Mouse (Mus musculus) gastrocnemius, postnatal 25 days (tissue): ENCODE data around the gene Clstn1. TPM values are rescaled to one million over a fixed set of nuclear protein-coding genes. Genes with fewer than 3 reads are reported as not detected.

Experiments used
- DNase-seq: peaks from one replicate; pipeline ENCODE4 v3.0.0; 2022
- long read RNA-seq, 2 experiments: library from polyadenylated mRNA; stranded (forward); transcript quantifications; one replicate each; pipeline ENCODE4 v2.0.0; 2021
- total RNA-seq, 2 experiments: library from RNA; stranded (reverse); gene quantifications; 1 replicate in 1 of 2; 2 replicates in 1 of 2; pipeline ENCODE4 v1.2.3; 2021

Clstn1 gene
- 10 to 100 TPM; 29.0 to 29.1 TPM for total RNA-seq
- long read RNA-seq, experiment 1, partial matches to known transcripts: 14 of 17 reads
- long read RNA-seq, experiment 1, other reads (novel, unspliced or antisense): 3 of 17 reads
- long read RNA-seq, experiment 2, partial matches to known transcripts: 4 of 15 reads
- long read RNA-seq, experiment 2, other reads (novel, unspliced or antisense): 9 of 15 reads

GRCm38 (mm10) chr4:149586044-149586782 lies at the start of gene Clstn1:
TSS of gene Clstn1 (plus strand) at chr4:149586468.
- peak; percentile 64 for DNase-seq

GRCm38 (mm10) chr4:149539441-149539840 lies 46.8 kb upstream of the Clstn1 start:
- DNase-seq: no peak

- DNase-seq: no peak
Measured at GRCm38 (mm10) chr4:149541935-149542334, 44.3 kb upstream of the Clstn1 start.

GRCm38 (mm10) chr4:149542431-149542830 lies 43.8 kb upstream of the Clstn1 start:
- no peak for DNase-seq

GRCm38 (mm10) chr4:149542927-149543553 lies 43.2 kb upstream of the Clstn1 start:
- peak; percentile 50 for DNase-seq

DNA sequence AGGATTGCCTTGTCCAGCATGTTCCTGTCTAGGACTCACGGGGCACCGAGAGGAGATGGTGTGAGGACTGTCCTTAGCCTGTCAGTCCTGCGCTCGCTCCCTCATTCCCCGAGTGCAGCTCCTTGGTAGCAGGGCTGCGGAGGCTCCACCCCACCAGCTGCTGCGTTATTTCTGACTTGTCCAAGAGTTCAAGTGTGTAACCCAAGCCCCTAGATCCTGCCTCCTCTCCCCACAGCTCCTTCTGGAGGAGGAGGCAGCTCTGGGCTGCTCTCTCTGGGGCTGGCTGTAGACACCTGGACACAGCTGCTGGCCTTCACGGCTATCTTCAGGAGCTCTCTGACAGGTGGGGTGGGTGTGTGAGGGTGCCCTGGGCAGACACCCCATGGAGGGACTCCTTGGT lies 41.4 kb upstream of the Clstn1 start:
- DNase-seq: peak; percentile 63

DNA sequence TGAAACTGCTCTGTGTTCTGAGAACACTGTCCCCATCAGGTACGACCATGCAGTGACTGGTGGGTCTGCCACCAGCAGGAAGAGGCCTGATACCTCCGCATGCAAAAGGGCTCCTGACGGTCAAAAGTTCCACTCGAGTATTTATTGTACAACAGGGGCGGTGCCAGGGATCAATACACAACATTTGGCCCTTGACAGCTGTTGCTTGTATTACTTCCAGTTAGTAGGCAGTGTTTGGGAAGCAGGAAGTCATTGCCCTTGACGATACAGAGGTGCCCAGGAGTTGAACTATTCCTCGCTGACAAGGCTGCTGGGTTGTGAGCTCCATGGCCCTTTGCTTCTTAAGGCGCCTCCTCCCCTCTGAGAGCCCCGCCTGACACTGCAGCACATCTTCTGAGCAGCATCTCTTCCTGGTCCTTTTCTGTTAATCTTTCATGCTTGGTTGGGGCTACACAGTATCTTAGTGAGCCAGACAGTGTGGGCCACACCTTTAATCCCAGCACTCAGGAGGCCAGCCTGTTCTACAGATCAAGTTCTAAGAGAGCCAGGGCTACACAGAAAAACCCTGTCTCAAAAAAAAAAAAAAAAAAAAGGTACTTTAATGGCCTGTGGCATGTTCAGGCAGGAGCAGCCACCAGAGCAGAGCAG lies 39.3 kb upstream of the Clstn1 start:
- no peak for DNase-seq

- DNase-seq: no peak
Measured at GRCm38 (mm10) chr4:149547523-149547922, 38.7 kb upstream of the Clstn1 start.

DNA sequence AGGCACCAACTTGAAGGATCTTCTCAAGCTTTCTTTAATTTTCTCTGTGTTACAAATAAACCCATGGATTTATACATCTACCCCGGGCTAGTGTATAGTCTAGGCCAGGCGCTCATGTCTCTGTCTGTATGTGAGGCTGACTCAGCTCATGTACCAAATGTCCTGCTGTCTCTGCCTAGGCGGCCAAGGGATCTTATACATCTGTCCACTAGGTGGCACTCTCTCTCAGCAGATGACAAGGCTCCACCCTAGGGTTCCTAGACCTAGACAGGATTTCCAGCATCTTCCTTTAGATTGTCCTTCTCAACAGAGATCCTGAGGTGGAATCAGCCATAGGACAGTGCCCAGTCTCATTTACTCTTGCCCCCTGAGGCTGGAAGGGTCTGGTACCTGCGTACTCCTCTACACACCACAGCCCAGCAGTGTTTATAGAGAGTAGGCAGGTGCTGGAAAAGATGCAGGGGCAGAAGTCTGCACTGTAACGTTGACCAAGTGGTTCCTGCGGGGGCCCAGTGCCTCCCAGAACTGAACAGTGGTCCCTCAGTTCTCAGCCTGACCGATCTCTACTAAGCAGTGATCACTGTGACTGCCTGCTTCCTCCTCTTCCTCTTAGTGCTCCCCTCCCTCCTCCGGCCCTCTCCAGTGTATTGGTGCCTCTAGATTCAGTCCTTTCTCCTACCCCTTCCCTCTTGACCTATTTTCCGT lies 36.9 kb upstream of the Clstn1 start:
- peak; percentile 62 for DNase-seq

GRCm38 (mm10) chr4:149550866-149551265 lies 35.4 kb upstream of the Clstn1 start:
- DNase-seq: no peak

GRCm38 (mm10) chr4:149551696-149552095 lies 34.6 kb upstream of the Clstn1 start:
- DNase-seq: no peak

DNA sequence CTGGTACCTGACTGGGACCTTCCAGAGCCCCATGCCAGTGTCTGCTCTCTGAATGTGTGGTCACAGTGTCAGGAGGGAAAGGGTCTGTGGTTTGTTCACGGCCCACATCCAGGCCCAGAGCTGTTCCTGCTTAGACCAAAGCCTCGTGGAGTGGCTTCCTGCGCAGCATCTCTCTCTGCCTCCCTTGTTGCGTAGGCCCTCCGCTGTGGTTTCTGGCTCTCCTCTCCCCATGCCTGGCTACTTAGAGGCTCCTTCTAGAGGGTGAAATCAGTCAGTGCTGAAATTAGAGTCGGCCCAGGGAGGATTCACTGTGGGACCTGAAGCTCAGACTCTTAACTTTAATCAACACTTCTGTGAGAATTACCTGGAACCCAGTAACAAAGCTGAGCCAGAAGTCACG lies 32.4 kb upstream of the Clstn1 start:
- DNase-seq: no peak

DNA sequence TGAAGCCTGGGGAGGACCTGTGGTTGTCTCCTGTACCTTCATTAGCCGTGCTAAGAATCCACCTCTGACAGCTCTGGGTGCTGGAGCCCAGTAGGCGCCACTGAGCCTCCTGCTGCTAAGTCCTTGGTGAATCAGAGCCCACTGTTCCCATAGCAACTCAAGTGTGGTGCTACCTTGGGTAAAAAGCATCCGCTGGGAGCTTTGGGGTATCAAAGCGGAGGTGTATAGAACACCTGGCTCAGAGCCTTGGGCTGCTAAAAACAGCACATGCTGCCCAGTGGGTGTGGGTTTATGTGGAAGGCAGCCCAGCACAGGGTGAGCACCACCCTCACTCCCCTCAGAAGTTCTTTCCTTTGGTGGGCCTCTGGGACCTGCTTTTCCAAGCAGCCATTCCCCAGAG lies 30.2 kb upstream of the Clstn1 start:
- DNase-seq: no peak

GRCm38 (mm10) chr4:149557905-149558304 lies 28.4 kb upstream of the Clstn1 start:
- DNase-seq: no peak

DNA sequence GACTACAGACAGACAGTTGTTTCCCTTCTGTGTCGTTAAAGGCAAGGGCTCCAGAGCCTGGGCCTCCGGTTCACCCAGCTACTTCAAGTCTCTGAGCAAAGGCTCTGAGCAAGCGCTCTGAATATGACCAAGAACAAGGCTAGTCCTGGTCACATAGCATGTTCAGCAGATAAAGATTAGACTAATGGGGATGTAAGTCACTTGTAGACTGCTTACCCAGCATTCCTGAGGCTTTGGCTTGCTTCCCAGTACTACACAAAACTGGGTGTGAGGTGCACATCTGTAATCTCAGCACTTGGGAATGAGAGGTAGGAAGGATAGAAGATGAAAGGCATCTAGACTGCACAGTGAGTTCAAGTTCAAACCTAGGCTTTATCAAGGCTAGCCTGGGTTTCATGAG lies 27.9 kb upstream of the Clstn1 start:
- DNase-seq: no peak

DNA sequence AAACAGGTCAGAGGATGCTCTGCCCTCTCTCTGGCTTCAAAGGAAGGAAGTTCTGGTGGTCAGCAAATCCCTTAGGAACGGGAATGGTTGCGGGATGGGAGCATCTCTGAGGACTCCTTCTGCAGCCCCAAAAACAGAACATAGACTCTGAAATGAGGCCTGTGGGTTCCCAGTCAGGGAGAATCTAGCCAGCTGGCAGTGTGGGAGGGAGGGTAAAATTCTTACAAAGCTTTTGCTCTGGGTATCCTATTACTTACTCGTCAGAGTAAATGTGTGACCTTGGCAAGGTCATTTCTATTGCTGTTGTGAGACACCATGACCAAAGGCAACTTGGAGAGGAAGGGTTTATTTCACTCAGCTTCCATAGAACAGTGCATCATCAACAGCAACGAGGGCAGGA lies 24.9 kb upstream of the Clstn1 start:
- DNase-seq: no peak

GRCm38 (mm10) chr4:149561986-149562904 lies 24.0 kb upstream of the Clstn1 start:
- DNase-seq: peak; percentile 58

DNA sequence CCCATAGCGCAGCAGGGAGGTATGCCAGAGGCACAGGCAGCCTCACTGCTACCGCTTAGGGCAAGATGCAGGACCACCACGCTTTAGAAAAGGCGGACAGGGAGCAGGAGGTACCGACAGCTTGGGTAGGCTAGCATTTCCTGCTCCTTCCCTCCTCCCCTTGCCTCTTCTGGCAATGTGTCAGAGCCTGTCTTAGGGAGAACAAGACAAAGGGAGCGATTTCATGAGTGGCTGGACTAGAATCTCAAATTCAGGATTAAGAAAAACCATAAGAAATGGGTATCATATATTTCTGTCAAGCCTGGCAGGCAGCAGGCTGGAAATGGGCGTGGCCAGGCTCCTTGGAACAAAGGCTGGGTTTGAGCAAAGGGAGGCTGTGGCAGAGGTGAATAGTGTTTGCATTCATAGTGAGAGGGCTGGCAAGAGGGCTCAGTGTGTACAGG lies 23.3 kb upstream of the Clstn1 start:
- DNase-seq: no peak

DNA sequence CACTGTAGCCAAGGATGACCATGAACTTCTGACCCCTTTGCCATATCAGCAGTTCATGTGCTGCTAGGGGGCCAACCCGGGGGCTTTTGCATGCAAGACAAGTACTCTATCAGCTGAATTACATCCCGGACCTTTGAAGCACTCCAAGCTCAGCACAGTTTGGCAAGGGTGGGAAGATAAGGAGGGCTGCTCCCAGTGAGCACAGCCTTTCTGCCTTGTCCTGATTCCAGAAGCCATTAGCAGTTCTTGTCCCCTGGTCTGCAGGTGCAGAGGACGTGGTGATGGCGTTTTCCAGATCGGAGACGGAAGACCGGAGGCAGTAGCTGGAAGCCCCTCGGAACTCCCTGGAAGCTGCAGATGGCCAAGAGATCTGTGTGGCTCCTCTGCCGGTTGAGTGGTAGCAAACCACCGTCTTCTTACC lies 22.3 kb upstream of the Clstn1 start:
- DNase-seq: no peak

- peak; percentile 78 for DNase-seq
Measured at GRCm38 (mm10) chr4:149564452-149565407, 21.5 kb upstream of the Clstn1 start.
